Mouse (Mus musculus): ENCODE data around the gene Ube4b.
A peak's percentile ranks its signal among the peaks of the same experiment; 100 is the strongest.

Gene Ube4b

DNA sequence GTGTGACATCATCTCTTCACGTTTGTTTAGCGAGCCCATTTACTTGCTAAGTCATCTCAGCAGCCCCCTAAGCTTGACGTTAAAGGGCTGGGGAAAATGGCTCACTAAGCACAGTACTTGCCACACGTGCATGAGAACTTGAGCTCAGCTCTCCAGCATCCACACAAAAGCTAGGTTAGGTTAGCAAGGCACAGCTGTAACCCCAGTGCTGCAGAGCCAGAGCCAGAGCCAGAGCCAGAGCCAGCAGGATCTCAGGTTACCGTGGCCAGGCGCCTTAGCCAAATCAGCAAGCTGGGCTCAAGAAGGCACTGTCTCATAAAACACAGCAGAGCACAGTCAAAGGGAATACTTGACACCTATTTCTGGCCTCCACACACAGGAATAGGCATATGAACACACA lies 31.0 kb downstream of the Ube4b start:
- DNase-seq (ENCODE audit: low read depth): no peak

GRCm38 (mm10) chr4:149394292-149394691 lies 32.3 kb downstream of the Ube4b start:
- no peak for DNase-seq (ENCODE audit: low read depth)

DNA sequence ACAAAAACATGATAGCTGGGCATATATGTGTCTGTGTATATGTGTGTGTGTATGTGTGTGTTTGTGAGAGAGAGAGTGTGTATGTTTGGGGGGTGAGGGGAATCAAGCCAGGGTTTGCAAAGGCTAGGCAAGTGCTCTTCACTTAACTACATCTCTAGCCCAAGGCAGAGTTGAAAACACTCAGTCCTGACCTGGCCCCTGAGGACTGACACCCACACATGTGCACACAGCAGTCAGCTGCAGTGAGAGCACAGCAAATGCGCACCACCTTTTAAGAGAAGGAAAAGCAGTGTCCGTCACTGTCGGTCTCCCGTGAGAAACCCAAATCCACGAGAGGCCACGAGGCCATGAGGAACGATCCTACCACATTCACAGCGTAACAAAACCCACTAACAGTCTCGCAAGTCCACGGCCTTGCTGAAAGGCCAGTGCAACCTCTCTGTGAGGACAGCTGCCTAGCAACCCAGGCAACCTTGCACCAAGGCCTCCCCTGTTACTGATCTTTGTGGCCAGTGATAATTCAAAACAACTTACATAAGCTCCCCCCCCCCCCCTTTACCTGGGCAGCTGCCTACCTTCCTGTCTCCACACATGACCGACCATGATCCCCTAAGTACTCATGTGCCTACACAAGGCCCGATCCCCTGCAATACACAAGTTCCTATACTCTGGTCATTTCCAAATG lies 33.1 kb downstream of the Ube4b start:
- no peak for DNase-seq (ENCODE audit: low read depth)

DNA sequence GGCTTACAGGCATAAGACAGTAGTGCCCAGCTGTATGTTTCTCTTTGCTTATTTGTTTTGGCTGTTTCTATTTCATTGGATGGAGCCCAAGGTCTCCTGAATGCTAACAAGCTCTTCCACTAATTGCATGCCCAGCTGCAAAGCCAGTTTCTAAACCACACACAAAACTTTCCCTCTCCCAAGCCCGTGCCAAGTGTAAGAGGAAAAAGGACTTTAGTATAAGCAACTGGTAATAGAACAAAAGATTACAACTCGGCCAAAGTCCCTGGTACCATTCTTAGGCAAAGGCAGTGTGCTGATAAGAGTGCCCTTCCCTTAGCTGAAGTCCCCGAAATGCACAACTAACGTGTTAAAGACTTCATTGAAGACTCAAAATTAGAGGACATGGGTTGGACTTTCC lies 34.2 kb downstream of the Ube4b start:
- no peak for DNase-seq (ENCODE audit: low read depth)

GRCm38 (mm10) chr4:149381001-149381400 lies 45.5 kb downstream of the Ube4b start:
- DNase-seq (ENCODE audit: low read depth): no peak

DNA sequence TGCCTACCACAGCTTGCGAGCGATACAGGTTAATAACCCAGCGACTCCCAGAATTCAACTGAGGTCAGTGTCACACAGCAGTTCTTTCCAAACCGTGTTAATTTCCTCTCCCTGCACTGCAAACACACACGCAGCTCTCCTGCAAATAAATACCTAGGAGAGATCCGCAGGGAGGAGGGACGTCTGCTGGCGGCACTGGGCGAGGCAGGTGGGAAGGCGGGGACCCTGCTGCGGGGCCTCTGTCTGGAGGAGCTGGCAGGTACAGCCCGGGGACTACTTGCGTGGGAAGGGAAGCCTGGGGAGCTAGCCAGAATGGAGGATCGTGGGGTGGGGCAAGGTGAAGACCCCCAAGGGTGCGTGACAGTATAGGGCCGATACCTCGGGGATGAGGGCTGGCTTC lies 46.7 kb downstream of the Ube4b start:
- no peak for DNase-seq (ENCODE audit: low read depth)

- no peak for DNase-seq (ENCODE audit: low read depth)
Observed at GRCm38 (mm10) chr4:149378819-149379218, 47.7 kb downstream of the Ube4b start.

DNA sequence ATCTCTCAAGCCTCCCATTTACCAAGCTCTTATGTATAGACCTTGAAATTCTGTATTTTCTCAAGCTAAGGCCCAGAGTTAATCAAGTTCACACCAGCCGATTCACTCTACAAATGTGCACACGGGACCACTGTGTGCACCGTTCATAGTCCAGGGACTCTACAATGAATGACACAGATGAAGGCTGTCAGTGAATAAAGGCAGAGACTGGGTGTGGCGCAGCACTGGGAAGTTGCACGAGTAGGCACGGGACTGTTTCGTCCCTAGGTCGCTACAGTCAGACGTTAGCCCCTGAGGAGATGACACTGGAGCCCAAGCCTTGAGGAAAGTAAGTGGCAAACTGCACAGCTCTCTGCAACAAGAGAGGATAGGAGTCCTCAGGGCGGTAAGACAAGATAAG lies 50.5 kb downstream of the Ube4b start:
- DNase-seq (ENCODE audit: low read depth): no peak

GRCm38 (mm10) chr4:149374662-149375061 lies 51.9 kb downstream of the Ube4b start:
- DNase-seq (ENCODE audit: low read depth): no peak

- DNase-seq (ENCODE audit: low read depth): no peak
Observed at GRCm38 (mm10) chr4:149373927-149374326, 52.6 kb downstream of the Ube4b start.

DNA sequence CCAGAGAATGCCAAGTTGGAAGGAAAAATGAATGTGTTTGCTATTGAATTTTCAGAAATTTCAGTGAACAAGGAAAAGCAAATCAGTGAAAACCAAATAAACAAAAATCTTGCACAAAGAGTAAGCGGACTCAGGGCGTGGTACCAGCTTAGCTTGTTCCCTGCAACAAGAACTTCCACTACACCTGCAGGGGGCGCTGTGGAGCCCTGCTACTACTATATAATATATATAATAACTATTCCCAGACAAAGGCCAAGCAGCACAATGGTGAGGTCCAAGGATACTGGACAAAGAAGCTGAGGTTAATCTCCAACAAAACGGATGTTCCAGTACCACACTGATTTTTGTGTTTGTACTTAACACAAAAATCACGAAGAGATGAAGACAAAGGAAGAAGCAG lies 53.1 kb downstream of the Ube4b start:
- DNase-seq (ENCODE audit: low read depth): peak; percentile 52

- DNase-seq (ENCODE audit: low read depth): no peak
Observed at GRCm38 (mm10) chr4:149365702-149366370, 60.7 kb downstream of the Ube4b start.

DNA sequence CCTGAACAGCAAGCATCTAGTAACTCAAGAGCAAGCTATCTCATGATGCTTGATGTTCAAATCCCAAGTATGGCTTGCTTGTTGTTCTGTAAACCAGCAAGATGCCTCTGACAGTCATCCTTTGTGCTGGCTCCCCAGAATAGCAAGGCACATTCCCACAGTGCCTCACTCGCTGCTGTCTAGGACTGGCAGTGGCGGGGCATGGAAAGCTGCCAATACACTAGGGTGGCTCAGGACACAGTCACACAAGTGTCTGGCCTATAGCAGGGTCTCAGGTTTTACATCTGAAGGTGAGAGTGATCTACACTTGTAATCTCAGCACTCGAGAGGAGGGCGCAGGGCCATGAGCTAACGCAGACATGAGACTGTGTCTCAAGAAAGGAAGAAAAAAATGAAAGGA lies 61.7 kb downstream of the Ube4b start:
- DNase-seq (ENCODE audit: low read depth): no peak

DNA sequence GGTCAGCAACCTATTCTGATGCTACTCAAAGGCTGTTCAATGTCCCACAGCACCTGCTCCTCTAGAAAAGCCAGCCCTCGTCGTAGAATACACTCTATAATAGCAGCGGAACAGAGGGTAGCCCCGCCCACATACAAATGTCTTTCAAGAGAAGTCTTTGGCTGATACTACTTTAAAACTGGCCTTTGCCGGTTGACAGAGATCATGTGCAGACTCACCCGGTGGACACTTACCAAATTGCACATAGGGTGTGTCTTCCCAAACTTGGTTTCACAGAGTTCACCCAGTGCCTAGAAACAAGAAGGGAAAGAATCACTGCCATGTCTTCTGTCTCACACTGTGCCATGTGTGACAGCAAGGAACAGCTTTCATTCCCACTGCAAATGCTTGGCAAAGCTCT lies 65.5 kb downstream of the Ube4b start:
- no peak for DNase-seq (ENCODE audit: low read depth)

DNA sequence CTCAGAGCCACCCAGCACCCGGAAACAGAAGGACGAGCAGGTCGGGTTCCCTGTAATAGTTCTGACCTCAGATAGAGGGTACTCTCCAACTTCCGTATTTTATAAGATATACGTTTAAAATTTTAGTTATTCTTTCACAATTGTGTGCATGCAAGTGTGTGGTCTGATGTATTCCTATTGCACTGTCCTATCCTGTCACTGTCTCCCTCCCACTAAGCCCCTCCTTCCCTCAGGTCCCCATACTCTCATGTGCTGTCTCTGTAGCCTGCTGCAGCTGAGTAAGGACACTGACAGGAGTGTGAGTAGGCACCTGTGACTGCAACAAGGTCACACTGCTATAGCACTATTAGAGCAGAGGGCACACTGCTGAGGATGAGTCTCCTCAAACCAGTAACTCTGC lies 65.9 kb downstream of the Ube4b start:
- no peak for DNase-seq (ENCODE audit: low read depth)

- DNase-seq (ENCODE audit: low read depth): peak; percentile 18
Observed at GRCm38 (mm10) chr4:149357982-149358381, 68.6 kb downstream of the Ube4b start.

DNA sequence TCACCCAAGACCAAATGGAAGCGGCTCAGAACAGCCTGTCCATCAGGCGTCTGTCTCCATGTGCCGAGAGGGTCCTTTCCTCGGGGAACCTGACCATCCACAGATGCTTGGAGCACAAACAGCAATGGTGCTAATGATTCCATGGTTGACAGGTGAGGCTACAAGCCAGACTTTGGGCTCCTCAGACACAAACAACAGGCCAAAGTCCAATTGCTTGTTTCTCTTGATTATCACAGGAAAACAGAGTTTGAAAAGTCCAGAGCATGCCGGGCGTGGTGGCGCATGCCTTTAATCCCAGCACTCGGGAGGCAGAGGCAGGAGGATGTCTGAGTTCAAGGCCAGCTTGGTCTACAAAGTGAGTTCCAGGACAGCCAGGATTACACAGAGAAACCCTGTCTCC lies 71.9 kb downstream of the Ube4b start:
- no peak for DNase-seq (ENCODE audit: low read depth)

DNA sequence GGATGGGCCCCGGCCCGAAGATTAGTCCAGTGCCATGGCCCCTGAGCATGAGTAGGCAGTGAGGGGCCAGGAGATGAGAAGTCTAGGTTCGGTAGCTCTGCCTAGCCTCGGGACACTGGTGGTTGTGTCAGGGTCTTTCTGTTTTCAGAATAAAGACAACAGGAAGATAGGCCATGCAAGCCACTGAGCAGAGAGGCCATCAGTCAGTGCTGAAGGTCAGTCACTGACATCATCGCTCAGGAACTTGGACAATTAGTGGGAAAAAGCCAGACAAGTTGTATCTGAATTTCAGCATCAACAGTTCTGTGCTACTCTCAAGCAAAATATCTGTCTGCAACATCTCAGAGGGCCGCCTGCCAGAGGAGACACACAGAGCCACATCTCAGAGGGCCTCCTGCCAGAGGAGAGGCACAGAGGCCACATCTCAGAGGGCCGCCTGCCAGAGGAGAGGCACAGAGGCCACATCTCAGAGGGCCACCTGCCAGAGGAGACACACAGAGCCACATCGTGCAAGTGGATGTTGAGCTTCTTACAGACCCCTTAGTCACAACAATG lies 74.9 kb downstream of the Ube4b start:
- DNase-seq (ENCODE audit: low read depth): no peak

GRCm38 (mm10) chr4:149348963-149349362 lies 77.6 kb downstream of the Ube4b start:
- no peak for DNase-seq (ENCODE audit: low read depth)

- DNase-seq (ENCODE audit: low read depth): no peak
Observed at GRCm38 (mm10) chr4:149345873-149346272, 80.7 kb downstream of the Ube4b start.

GRCm38 (mm10) chr4:149344311-149344710 lies 82.2 kb downstream of the Ube4b start:
- DNase-seq (ENCODE audit: low read depth): no peak

DNA sequence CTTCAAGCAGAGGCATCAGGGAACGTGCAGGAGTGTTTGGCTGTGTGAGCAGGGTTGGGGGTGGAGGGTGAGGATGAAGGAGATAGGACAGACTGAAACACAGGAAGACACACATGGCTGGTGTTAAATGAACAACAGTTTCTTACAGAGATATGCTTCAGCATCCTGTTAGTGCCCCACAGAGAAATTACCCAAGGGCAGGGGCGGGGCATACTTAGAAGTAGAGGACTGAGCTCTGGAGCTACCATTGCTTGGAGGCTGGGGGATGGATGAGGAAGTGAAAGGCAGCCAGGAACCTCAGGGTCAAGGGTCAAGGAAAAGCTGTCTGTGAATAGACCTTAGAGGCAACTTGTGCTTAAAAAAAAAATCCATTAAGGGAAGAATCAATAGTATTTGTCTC lies 85.9 kb downstream of the Ube4b start:
- DNase-seq (ENCODE audit: low read depth): peak; percentile 77

GRCm38 (mm10) chr4:149339426-149340214 lies 86.9 kb downstream of the Ube4b start:
- DNase-seq (ENCODE audit: low read depth): peak; percentile 11

Measured in 416B (cell line).